Mouse (Mus musculus) hematopoietic multipotent progenitor cell, adult 10-12 weeks (in vitro differentiated cells): ENCODE data around the gene Zfp74. TPM values are rescaled to one million over a fixed set of nuclear protein-coding genes. Genes with fewer than 3 reads are reported as not detected.

ENCODE experiments used
- polyA plus RNA-seq: library from polyadenylated mRNA; stranded (reverse); fragments of >175 nt; gene quantifications from 2 replicates; pipeline ENCODE4 v1.2.3, GENCODE M21; 2012; ENCODE audit warnings: low replicate concordance

The Zfp74 gene
- 3.1 and 10.3 TPM in 2 replicates for polyA plus RNA-seq

DNA sequence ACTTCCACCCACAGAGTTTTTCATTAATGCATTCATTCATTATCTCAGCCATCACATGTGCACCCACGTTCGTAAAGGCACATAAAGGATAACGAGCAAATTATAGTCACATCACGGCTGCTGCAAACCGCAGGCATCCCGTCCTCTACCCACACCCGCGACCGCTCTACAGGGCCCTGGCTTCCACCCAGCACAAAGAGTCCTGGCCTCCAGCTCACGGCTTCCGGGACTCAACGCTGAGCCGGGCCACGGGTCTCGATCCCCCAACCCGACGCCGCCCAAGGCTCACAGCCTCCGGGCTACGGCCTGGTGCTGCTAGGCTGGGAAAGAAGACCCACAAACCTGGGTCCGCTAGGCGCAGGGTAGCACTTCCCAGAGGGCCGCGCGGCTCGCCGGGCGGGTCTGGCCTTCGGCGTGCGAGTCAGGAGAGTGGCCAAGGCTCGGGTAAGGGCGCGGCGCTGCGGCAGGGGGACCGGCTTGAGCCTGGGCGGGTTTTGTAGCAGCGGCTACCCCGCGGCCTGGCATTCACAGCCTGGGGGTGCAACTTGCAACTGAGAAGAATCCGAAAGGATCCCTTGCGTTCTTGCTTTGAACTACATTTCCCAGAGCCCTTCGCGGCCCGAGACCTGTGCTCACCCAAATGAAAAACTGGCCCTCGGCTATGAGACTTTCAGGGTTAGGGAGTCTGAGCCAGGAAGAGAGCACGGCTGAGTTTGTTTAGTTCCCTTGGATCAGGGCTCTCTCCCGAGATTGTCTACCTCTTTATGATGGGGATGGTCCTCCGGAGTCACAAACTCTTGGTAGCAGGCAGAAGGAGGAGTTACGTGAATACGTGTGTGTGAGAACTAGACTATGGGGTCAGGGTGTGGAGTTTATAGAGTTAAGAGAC is at the start of gene Zfp74:
Gene Zfp74, minus strand, starts transcription at position 577 of the 889 bp plus-strand sequence.

DNA sequence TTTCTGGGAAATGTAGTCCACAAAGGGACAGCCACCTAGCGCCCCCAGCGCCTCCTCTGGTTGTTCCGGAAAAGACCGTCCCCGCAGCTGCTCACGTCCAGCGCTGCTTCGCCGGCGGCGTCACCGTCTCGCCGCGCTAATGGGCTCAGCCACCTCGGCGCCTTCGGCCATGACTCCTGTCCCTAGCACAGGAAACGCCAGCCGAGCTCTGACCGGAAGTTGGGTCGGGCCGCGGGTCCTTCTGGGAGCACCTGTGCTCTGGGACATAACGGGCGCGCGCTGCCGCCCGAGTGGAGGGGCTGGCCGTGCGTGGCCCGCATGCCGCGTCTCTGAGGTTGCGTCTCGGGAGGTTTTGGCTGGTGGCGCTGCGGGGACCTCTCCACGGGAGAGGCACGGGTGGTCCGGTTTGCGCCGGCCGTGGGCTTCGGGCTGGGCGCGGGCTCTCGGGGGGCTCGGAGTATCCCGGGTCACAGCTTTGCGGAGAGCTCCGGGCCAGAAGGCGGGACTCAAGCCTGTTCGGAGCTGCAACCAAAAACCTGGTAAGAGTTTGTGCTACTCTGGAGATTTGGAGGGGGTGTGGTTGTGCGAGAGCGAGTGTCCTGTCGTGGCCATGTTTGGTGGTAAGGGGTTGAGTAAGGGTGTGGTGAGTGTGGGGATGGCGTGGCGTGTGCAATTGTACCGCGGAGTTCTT is 29.9 kb upstream of the Zfp74 start, which contains the start of gene Zfp568:
Gene Zfp568, plus strand, starts transcription at position 266 of the 691 bp plus-strand sequence.

GRCm38 (mm10) chr7:29908130-29908950 is 45.5 kb downstream of the Zfp74 start, which contains the start of gene Zfp383:
Gene Zfp383, plus strand, starts transcription at chr7:29908223.

DNA sequence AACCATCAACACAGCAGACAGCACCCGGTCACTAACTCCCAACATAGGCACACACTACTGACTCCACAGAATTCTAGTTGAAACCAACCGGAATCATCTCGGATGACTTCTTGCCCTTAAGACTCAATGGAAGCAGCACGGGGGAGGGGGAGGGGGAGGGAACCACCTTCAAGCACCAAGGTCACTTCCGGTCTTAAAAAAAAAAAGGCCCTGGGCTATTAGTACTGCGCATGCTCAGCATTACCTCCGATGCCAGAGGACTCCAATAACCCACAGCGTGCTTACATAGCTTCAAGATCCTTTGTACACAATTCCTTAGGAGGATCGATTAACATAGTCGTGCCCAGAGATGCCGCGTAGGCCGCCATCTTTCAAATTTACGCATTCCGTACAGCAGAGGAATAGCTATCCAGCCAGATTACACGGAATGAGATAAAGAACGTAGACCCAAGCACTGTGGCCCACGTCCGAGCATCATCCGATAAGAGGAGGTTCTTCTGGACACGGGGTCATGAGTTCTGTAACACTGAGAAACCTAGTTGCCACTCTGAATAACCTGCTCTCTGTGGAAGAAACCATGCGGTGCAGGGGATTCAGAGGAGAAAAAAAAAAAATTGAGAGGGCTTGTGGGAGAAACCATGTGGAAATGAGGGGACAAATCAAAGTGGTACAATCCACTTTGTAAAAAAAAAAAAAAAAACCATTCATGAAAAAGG is 47.8 kb downstream of the Zfp74 start, which contains the start of gene Zfp27:
Gene Zfp27, minus strand, starts transcription at position 607 of the 716 bp plus-strand sequence.

Other genes with a start within 250 kb of the Zfp74 start
- 0.06 and 0.13 TPM in 2 replicates for gene Catsperg2, start 227.1 kb downstream of the Zfp74 start, polyA plus RNA-seq
- gene Zfp84, start 185.5 kb downstream of the Zfp74 start, polyA plus RNA-seq = 1.2 and 4.8 TPM in 2 replicates
- 1.0 and 1.3 TPM in 2 replicates for gene Zfp30, start 170.1 kb downstream of the Zfp74 start, polyA plus RNA-seq
- 0.53 and 0.97 TPM in 2 replicates for gene Zfp790, start 138.0 kb downstream of the Zfp74 start, polyA plus RNA-seq
- 0.21 TPM in 1 of 2 replicates, not detected in the other for gene Zfp940, start 100.4 kb downstream of the Zfp74 start, polyA plus RNA-seq
- 0.18 and 0.53 TPM in 2 replicates for gene Zfp420, start 94.1 kb downstream of the Zfp74 start, polyA plus RNA-seq
- 0.48 and 0.52 TPM in 2 replicates for gene Zfp27, start 47.5 kb downstream of the Zfp74 start, polyA plus RNA-seq
- 0.18 and 0.31 TPM in 2 replicates for gene Zfp383, start 45.9 kb downstream of the Zfp74 start, polyA plus RNA-seq
- gene Zfp568, start 29.9 kb upstream of the Zfp74 start, polyA plus RNA-seq = 1.4 and 3.4 TPM in 2 replicates
- gene Zfp14, start 97.3 kb upstream of the Zfp74 start, polyA plus RNA-seq = 0.10 and 0.27 TPM in 2 replicates
- gene Zfp82, start 118.8 kb upstream of the Zfp74 start, polyA plus RNA-seq = 0.17 and 0.33 TPM in 2 replicates
- gene Gm26920, start 136.3 kb upstream of the Zfp74 start, polyA plus RNA-seq = not detected in 2 replicates
- gene Zfp566, start 136.4 kb upstream of the Zfp74 start, polyA plus RNA-seq = 0.85 and 3.5 TPM in 2 replicates
- 0.83 and 1.9 TPM in 2 replicates for gene Zfp260, start 140.7 kb upstream of the Zfp74 start, polyA plus RNA-seq
- 8.0 and 18.8 TPM in 2 replicates for gene Zfp382, start 167.9 kb upstream of the Zfp74 start, polyA plus RNA-seq
- 3.8 and 4.4 TPM in 2 replicates for gene Zfp146, start 215.7 kb upstream of the Zfp74 start, polyA plus RNA-seq
- 1.1 and 1.4 TPM in 2 replicates for gene Cox7a1, start 230.1 kb upstream of the Zfp74 start, polyA plus RNA-seq
- gene Capns1, start 244.7 kb upstream of the Zfp74 start, polyA plus RNA-seq = 89.2 and 120 TPM in 2 replicates